Mouse (Mus musculus) heart, embryonic 12.5 days (tissue): ENCODE results near the gene Pnpla1. TPM values are rescaled to one million over a fixed set of nuclear protein-coding genes. Genes with fewer than 3 reads are reported as not detected.

ENCODE experiments used
- ATAC-seq: fragments of 200-750 bp; cut with Nextera tagmentation; 2 replicates; pipeline ENCODE4 v1.8.0; 2017; ENCODE audit warnings: moderate TSS enrichment, moderate library complexity; ENCODE audit not compliant: insufficient number of reproducible peaks, low FRiP score
- H3K27ac ChIP-seq: fragments of 300-500 bp; sonication (generic); 2 replicates; pipeline ENCODE4 v1.5.1; 2016; ENCODE audit warnings: mild to moderate bottlenecking, moderate library complexity; ENCODE audit not compliant: poor library complexity, severe bottlenecking
- H3K27me3 ChIP-seq: fragments of 300-500 bp; sonication (generic); replicated peaks from 2 replicates; pipeline ENCODE4 v1.6.1; 2016; ENCODE audit warnings: mild to moderate bottlenecking, moderate library complexity
- H3K36me3 ChIP-seq: fragments of 300-500 bp; sonication (generic); 2 replicates; pipeline ENCODE4 v1.6.1; 2016; ENCODE audit warnings: mild to moderate bottlenecking, moderate library complexity
- H3K4me1 ChIP-seq: fragments of 300-500 bp; sonication (generic); replicated peaks from 2 replicates; pipeline ENCODE4 v1.6.1; 2016; ENCODE audit warnings: mild to moderate bottlenecking
- H3K4me2 ChIP-seq: fragments of 300-500 bp; sonication (generic); 2 replicates; pipeline ENCODE4 v1.6.1; 2016; ENCODE audit warnings: mild to moderate bottlenecking, moderate library complexity
- H3K4me3 ChIP-seq: fragments of 300-500 bp; sonication (generic); 2 replicates; pipeline ENCODE4 v1.5.1; 2016; ENCODE audit warnings: mild to moderate bottlenecking
- H3K9ac ChIP-seq: fragments of 300-500 bp; sonication (generic); 2 replicates; pipeline ENCODE4 v1.6.1; 2016; ENCODE audit warnings: mild to moderate bottlenecking, moderate library complexity
- H3K9me3 ChIP-seq: fragments of 300-500 bp; sonication (generic); replicated peaks from 2 replicates; pipeline ENCODE4 v1.6.1; 2016; ENCODE audit warnings: mild to moderate bottlenecking, moderate library complexity
- WGBS: fragments of 180-500 bp; shearing (Covaris S2); methylation state at CpG from one replicate; pipeline ENCODE4 v1.1.7; 2016; 5-methylcytosine and 5-hydroxymethylcytosine counted together
- polyA plus RNA-seq: library from polyadenylated mRNA; unstranded; fragments of >200 nt; fragmentation: Nextera tagmentation; extraction: Ambion mirVana; gene quantifications from 2 replicates; pipeline ENCODE4 v1.2.1, GENCODE M21; 2016

Gene Pnpla1
- polyA plus RNA-seq, 1 experiment from 2014 or later, result 0.05 TPM

- Histone ChIP-seq H3K4me3 (no peak overlapping the region), H3K9ac (no peak overlapping the region), H3K9me3 (no peaks in the 10 kb centered on the region), H3K4me1 (peaks cover 10% of the 10 kb centered on the region), H3K27ac (no peak overlapping the region), H3K36me3 (no peaks in the 10 kb centered on the region), H3K27me3 (no peaks in the 10 kb centered on the region), H3K4me2 (no peak overlapping the region)
- ATAC-seq, result no peak
- 66% methylated on average over 6 of the region's 6 CpGs for WGBS
These were observed 63.9 kb downstream of the Pnpla1 start for GRCm38 (mm10) chr17:28922096-28922495.

DNA sequence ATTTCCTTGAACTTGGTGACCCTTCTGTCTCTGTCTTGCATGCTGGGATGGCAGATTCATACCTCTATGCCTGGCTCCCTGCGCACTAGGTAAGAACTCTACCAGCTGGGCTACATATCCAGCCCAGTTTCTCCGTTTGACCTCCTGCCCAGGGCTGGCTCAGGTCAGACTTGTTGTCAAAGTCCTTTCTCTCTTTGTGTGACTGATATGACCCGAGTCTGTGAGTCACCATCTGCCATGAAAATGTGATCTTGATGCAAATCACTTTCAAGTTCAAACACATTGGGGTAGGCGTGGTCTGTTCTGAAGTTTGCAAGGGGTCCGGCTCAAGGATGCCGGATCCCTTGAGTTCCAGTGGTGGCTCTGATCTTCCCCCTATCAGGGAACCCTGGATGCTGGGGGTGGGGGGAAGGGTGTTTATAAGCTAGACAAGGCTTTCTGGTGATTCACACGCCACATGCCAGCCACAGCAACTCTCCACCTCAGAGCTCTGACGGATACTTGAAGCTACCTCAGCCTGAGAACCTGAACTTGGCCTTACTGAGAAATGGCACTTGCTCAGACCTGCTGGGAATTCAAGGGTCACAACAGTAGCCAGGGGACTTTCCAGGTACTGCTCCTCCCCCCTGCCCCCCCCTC lies 66.9 kb downstream of the Pnpla1 start:
- no peak overlapping the region for H3K4me2 ChIP-seq
- H3K4me1 ChIP-seq, result peaks cover 12% of the 10 kb centered on the region
- no peak overlapping the region for H3K4me3 ChIP-seq
- no peak overlapping the region for H3K27ac ChIP-seq
- no peak for ATAC-seq
- H3K36me3 ChIP-seq, result no peaks in the 10 kb centered on the region
- H3K27me3 ChIP-seq, result no peaks in the 10 kb centered on the region
- H3K9ac ChIP-seq, result no peak overlapping the region
- H3K9me3 ChIP-seq, result no peaks in the 10 kb centered on the region
- WGBS, result 75% methylated on average over 8 of the region's 8 CpGs

GRCm38 (mm10) chr17:28926380-28926779 lies 68.2 kb downstream of the Pnpla1 start:
- peak overlapping the region; percentile 31; the same call in 1 of the 2 replicates for H3K4me2 ChIP-seq
- no peak overlapping the region for H3K27ac ChIP-seq
- ATAC-seq, result no peak
- H3K36me3 ChIP-seq, result no peaks in the 10 kb centered on the region
- peaks cover 17% of the 10 kb centered on the region for H3K4me1 ChIP-seq
- 9% methylated on average over 13 of the region's 13 CpGs for WGBS
- no peak overlapping the region for H3K9ac ChIP-seq
- H3K9me3 ChIP-seq, result no peaks in the 10 kb centered on the region
- H3K27me3 ChIP-seq, result no peaks in the 10 kb centered on the region
- H3K4me3 ChIP-seq, result no peak overlapping the region

- 43% methylated on average over 15 of the region's 15 CpGs for WGBS
- no peak for ATAC-seq
These were observed 68.8 kb downstream of the Pnpla1 start for GRCm38 (mm10) chr17:28926866-28927635.

DNA sequence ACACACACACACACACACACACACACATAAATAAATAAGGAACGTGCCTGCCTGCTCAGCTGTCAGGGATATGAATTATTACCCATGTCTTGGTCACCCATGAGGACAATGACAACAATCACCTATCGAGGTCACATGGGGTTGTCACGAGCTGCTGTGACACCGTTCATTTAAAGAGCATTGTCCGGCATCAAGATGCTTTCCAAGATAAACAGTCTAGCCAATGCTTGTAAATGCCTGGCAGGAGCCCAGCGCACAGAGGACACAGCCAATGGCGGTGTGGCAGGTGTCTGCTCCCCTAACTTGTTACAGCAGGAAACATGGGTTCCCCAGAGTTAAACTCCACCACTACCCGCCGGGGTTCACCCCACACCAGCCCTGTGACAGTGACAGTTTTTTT lies 69.8 kb downstream of the Pnpla1 start:
- ATAC-seq, result no peak
- H3K27me3 ChIP-seq, result no peaks in the 10 kb centered on the region
- 85% methylated on average over 9 of the region's 9 CpGs for WGBS

More at GRCm38 (mm10) chr17:28926866-28927635, 68.8 kb downstream of the Pnpla1 start:
- H3K27ac ChIP-seq, result no peak overlapping the region
- H3K4me3 ChIP-seq, result no peak overlapping the region
- H3K4me2 ChIP-seq, result no peak overlapping the region
- no peaks in the 10 kb centered on the region for H3K27me3 ChIP-seq
- peaks cover 21% of the 10 kb centered on the region for H3K4me1 ChIP-seq
- no peak overlapping the region for H3K9ac ChIP-seq
- no peaks in the 10 kb centered on the region for H3K36me3 ChIP-seq
- H3K9me3 ChIP-seq, result no peaks in the 10 kb centered on the region

DNA sequence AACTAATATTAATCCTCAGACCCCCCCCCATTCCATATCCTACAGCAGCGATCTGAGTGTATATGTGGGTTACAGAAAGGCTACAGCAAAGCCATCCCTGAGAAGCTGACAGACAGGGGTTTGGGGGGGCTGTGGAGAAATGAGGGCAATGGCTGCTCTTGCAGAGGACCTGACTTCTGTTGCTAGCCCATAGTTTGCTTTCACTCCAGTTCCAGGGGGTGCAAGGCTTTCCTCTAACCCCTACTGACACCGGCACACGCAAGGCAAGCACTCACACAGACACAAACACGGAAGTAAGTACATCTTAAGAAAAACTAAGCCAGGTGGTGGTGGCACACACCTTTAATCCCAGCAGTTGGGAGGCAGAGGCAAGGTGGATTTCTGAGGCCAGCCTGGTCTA lies 71.2 kb downstream of the Pnpla1 start:
- 94% methylated on average over 4 of the region's 4 CpGs for WGBS
- H3K27ac ChIP-seq, result no peak overlapping the region
- no peaks in the 10 kb centered on the region for H3K9me3 ChIP-seq
- H3K27me3 ChIP-seq, result no peaks in the 10 kb centered on the region
- no peak for ATAC-seq
- no peak overlapping the region for H3K4me2 ChIP-seq
- no peaks in the 10 kb centered on the region for H3K36me3 ChIP-seq
- no peak overlapping the region for H3K4me3 ChIP-seq
- peaks cover 21% of the 10 kb centered on the region for H3K4me1 ChIP-seq
- no peak overlapping the region for H3K9ac ChIP-seq

More for the DNA sequence above, 69.8 kb downstream of the Pnpla1 start:
- no peaks in the 10 kb centered on the region for H3K36me3 ChIP-seq
- H3K9me3 ChIP-seq, result no peaks in the 10 kb centered on the region
- no peak overlapping the region for H3K9ac ChIP-seq
- no peak overlapping the region for H3K27ac ChIP-seq
- no peak overlapping the region for H3K4me2 ChIP-seq
- H3K4me1 ChIP-seq, result peaks cover 21% of the 10 kb centered on the region
- H3K4me3 ChIP-seq, result no peak overlapping the region

GRCm38 (mm10) chr17:28930392-28931074 lies 72.3 kb downstream of the Pnpla1 start:
- 18% methylated on average over 14 of the region's 14 CpGs for WGBS
- Histone ChIP-seq H3K27ac (peak overlapping the region; percentile 93), H3K27me3 (no peaks in the 10 kb centered on the region), H3K4me2 (peak overlapping the region; percentile 52), H3K4me1 (peaks cover 21% of the 10 kb centered on the region), H3K9me3 (no peaks in the 10 kb centered on the region), H3K4me3 (no peak overlapping the region), H3K36me3 (no peaks in the 10 kb centered on the region), H3K9ac (peak overlapping the region; percentile 53)
- ATAC-seq, result peak; percentile 87

GRCm38 (mm10) chr17:28931436-28932211 lies 73.4 kb downstream of the Pnpla1 start:
- Histone ChIP-seq H3K36me3 (no peaks in the 10 kb centered on the region), H3K27me3 (no peaks in the 10 kb centered on the region), H3K27ac (peak overlapping the region; percentile 35; the same call in 1 of the 2 replicates), H3K4me1 (peaks cover 21% of the 10 kb centered on the region), H3K4me2 (no peak overlapping the region), H3K4me3 (no peak overlapping the region), H3K9me3 (no peaks in the 10 kb centered on the region), H3K9ac (no peak overlapping the region)
- ATAC-seq, result no peak
- WGBS, result 86% methylated on average over 18 of the region's 18 CpGs

DNA sequence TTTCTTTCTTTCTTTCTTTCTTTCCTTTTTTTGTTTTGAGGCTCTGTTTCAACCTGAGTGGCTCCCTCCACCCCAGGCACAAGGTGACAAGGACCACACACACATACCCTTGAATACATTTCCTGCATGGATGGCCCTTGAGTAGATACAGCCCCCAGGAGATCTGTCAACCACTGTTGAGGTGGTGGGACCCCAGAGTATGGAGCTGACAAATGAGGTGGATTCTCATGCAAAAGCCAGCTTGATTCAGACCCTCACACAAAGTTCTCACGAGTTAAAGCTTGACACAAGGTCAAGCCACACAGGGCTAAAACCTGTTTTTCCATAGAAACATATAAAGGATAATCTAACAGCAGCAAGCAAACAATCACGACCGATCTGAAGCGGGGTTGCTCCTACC lies 74.1 kb downstream of the Pnpla1 start:
- peaks cover 19% of the 10 kb centered on the region for H3K4me1 ChIP-seq
- no peak overlapping the region for H3K27ac ChIP-seq
- 92% methylated on average over 4 of the region's 4 CpGs for WGBS
- no peak for ATAC-seq
- H3K4me2 ChIP-seq, result no peak overlapping the region
- H3K36me3 ChIP-seq, result no peaks in the 10 kb centered on the region
- H3K4me3 ChIP-seq, result no peak overlapping the region
- H3K9ac ChIP-seq, result no peak overlapping the region
- no peaks in the 10 kb centered on the region for H3K27me3 ChIP-seq
- no peaks in the 10 kb centered on the region for H3K9me3 ChIP-seq

DNA sequence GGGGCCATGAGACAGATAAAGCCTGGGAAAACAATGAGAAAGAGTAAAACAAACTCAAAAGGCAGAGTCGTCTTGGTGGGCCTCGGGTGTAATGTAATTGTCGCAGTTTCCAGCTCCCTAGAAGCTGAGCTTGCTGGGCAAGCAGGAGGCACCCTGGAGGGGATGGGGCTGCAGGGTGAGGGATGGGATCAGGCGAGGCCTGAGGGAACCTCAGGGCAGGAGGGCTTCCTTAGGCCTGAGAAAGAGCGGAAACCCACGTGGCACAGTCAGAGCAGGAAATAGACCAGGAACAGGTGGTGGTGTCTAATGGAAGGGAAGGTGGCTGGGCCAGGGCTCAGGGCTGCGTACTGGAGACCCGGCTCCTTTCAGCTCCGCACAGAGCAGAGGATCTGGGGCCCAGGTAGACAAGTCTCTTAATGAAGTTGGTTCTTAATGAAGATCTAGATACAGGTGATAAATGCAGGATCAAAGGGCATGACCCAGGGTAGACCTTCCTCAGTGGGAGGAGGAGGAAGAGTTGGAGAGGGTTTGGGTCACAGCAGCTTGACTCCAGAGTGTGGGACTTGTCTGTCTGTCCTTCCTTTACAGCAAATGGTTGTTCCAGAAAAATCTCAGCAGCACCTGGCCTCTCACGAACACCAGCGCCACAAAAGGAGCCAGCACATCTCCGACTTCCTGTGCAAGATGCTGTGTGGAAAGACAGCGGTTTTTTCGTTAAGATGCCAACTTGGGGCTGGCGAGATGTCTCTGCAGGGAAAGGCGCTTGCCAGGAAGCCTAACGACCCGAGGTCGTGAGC lies 76.1 kb downstream of the Pnpla1 start:
- no peaks in the 10 kb centered on the region for H3K9me3 ChIP-seq
- WGBS, result 72% methylated on average over 19 of the region's 19 CpGs
- H3K9ac ChIP-seq, result no peak overlapping the region
- peaks cover 19% of the 10 kb centered on the region for H3K4me1 ChIP-seq
- H3K27ac ChIP-seq, result no peak overlapping the region
- no peak overlapping the region for H3K4me3 ChIP-seq
- H3K36me3 ChIP-seq, result no peaks in the 10 kb centered on the region
- no peak overlapping the region for H3K4me2 ChIP-seq
- ATAC-seq, result no peak
- H3K27me3 ChIP-seq, result no peaks in the 10 kb centered on the region
